Mouse (Mus musculus) hindbrain, embryonic 16.5 days (tissue): Measurements from ENCODE around the gene Dusp21. TPM values are rescaled to one million over a fixed set of nuclear protein-coding genes. Genes with fewer than 3 reads are reported as not detected.

Experiments
- ATAC-seq: fragments of 200-750 bp; cut with Nextera tagmentation; 2 replicates; pipeline ENCODE4 v1.8.0; 2017; ENCODE audit warnings: moderate TSS enrichment, moderate library complexity
- H3K27ac ChIP-seq: fragments of 300-500 bp; sonication (generic); 2 replicates; pipeline ENCODE4 v1.5.1; 2014; ENCODE audit warnings: low read depth, mild to moderate bottlenecking, control low read depth, low read length, moderate library complexity
- H3K27me3 ChIP-seq: fragments of 300-500 bp; sonication (generic); replicated peaks from 2 replicates; pipeline ENCODE4 v1.6.1; 2014; ENCODE audit warnings: low read length; ENCODE audit not compliant: control insufficient read depth, insufficient read depth
- H3K36me3 ChIP-seq: fragments of 300-500 bp; sonication (generic); 2 replicates; pipeline ENCODE4 v1.6.1; 2014; ENCODE audit warnings: mild to moderate bottlenecking, low read length, moderate library complexity, mixed read lengths; ENCODE audit not compliant: control insufficient read depth, insufficient read depth
- H3K4me1 ChIP-seq: fragments of 300-500 bp; sonication (generic); 2 replicates; pipeline ENCODE4 v1.6.1; 2014; ENCODE audit warnings: low read depth, low read length; ENCODE audit not compliant: control insufficient read depth, insufficient read depth
- H3K4me2 ChIP-seq: fragments of 300-500 bp; sonication (generic); 2 replicates; pipeline ENCODE4 v1.6.1; 2014; ENCODE audit warnings: mild to moderate bottlenecking, low read length, control low read depth, moderate library complexity
- H3K4me3 ChIP-seq: fragments of 300-500 bp; sonication (generic); 2 replicates; pipeline ENCODE4 v1.5.1; 2014; ENCODE audit warnings: mild to moderate bottlenecking, low read length, control low read depth, moderate library complexity
- H3K9ac ChIP-seq: fragments of 300-500 bp; sonication (generic); 2 replicates; pipeline ENCODE4 v1.6.1; 2014; ENCODE audit warnings: low read depth, mild to moderate bottlenecking, control low read depth, low read length, moderate library complexity
- H3K9me3 ChIP-seq: fragments of 300-500 bp; sonication (generic); 2 replicates; pipeline ENCODE4 v1.6.1; 2014; ENCODE audit warnings: mild to moderate bottlenecking, low read length, moderate library complexity; ENCODE audit not compliant: control insufficient read depth
- WGBS: fragments of 180-500 bp; shearing (Covaris S2); extraction: QIAGEN DNeasy Blood & Tissue Kit; methylation state at CpG from one replicate; pipeline ENCODE4 v1.1.7; 2014; 5-methylcytosine and 5-hydroxymethylcytosine counted together
- polyA plus RNA-seq: library from polyadenylated mRNA; unstranded; fragments of >200 nt; fragmentation: Nextera tagmentation; extraction: Ambion mirVana; gene quantifications from 2 replicates; pipeline ENCODE4 v1.2.1, GENCODE M21; 2015

The Dusp21 gene
- polyA plus RNA-seq, 1 experiment from 2014 or later = not detected

- ATAC-seq = no peak
- no peak overlapping the region for H3K9ac ChIP-seq
- WGBS = 89% methylated on average over 1 of the region's 1 CpGs
- no peak overlapping the region for H3K27ac ChIP-seq
- no peaks in the 10 kb centered on the region for H3K4me1 ChIP-seq
- H3K9me3 ChIP-seq = no peaks in the 10 kb centered on the region
- no peaks in the 10 kb centered on the region for H3K27me3 ChIP-seq
- H3K4me3 ChIP-seq = no peak overlapping the region
- H3K4me2 ChIP-seq = no peak overlapping the region
- H3K36me3 ChIP-seq = no peaks in the 10 kb centered on the region
Observed at GRCm38 (mm10) chrX:18168940-18169339, 23.3 kb downstream of the Dusp21 start.

- Histone ChIP-seq H3K9me3 (no peaks in the 10 kb centered on the region), H3K27me3 (no peaks in the 10 kb centered on the region), H3K4me2 (no peak overlapping the region), H3K4me1 (no peaks in the 10 kb centered on the region), H3K27ac (no peak overlapping the region), H3K4me3 (no peak overlapping the region), H3K36me3 (no peaks in the 10 kb centered on the region), H3K9ac (no peak overlapping the region)
- WGBS = 75% methylated on average over 4 of the region's 4 CpGs
- no peak for ATAC-seq
Observed at GRCm38 (mm10) chrX:18174831-18175230, 29.2 kb downstream of the Dusp21 start.

GRCm38 (mm10) chrX:18177803-18178202 is 32.1 kb downstream of the Dusp21 start:
- WGBS = 89% methylated on average over 4 of the region's 4 CpGs
- H3K4me2 ChIP-seq = no peak overlapping the region
- H3K4me1 ChIP-seq = no peaks in the 10 kb centered on the region
- H3K36me3 ChIP-seq = no peaks in the 10 kb centered on the region
- no peak overlapping the region for H3K4me3 ChIP-seq
- no peaks in the 10 kb centered on the region for H3K27me3 ChIP-seq
- no peak overlapping the region for H3K27ac ChIP-seq
- no peaks in the 10 kb centered on the region for H3K9me3 ChIP-seq
- ATAC-seq = no peak
- H3K9ac ChIP-seq = no peak overlapping the region

GRCm38 (mm10) chrX:18179492-18179891 is 33.8 kb downstream of the Dusp21 start:
- H3K4me1 ChIP-seq = no peaks in the 10 kb centered on the region
- no peak overlapping the region for H3K4me3 ChIP-seq
- no peak overlapping the region for H3K9ac ChIP-seq
- no peak overlapping the region for H3K27ac ChIP-seq
- no peaks in the 10 kb centered on the region for H3K27me3 ChIP-seq
- no peak for ATAC-seq
- no peaks in the 10 kb centered on the region for H3K36me3 ChIP-seq
- H3K4me2 ChIP-seq = no peak overlapping the region
- H3K9me3 ChIP-seq = no peaks in the 10 kb centered on the region
- 92% methylated on average over 1 of the region's 1 CpGs for WGBS

GRCm38 (mm10) chrX:18187203-18187602 is 41.5 kb downstream of the Dusp21 start:
- no peak overlapping the region for H3K27ac ChIP-seq
- no peak for ATAC-seq
- no peaks in the 10 kb centered on the region for H3K9me3 ChIP-seq
- H3K4me2 ChIP-seq = no peak overlapping the region
- no peaks in the 10 kb centered on the region for H3K27me3 ChIP-seq
- no peaks in the 10 kb centered on the region for H3K36me3 ChIP-seq
- H3K4me1 ChIP-seq = no peaks in the 10 kb centered on the region
- no peak overlapping the region for H3K4me3 ChIP-seq
- no peak overlapping the region for H3K9ac ChIP-seq

- Histone ChIP-seq H3K4me3 (no peak overlapping the region), H3K4me2 (no peak overlapping the region), H3K27me3 (no peaks in the 10 kb centered on the region), H3K9ac (no peak overlapping the region), H3K36me3 (no peaks in the 10 kb centered on the region), H3K4me1 (no peaks in the 10 kb centered on the region), H3K27ac (no peak overlapping the region), H3K9me3 (no peaks in the 10 kb centered on the region)
- no peak for ATAC-seq
- WGBS = 95% methylated on average over 2 of the region's 2 CpGs
Observed at GRCm38 (mm10) chrX:18188293-18188692, 42.6 kb downstream of the Dusp21 start.

Other genes starting within 250 kb of the Dusp21 start
- gene Kdm6a, start 16.7 kb downstream of the Dusp21 start, polyA plus RNA-seq = 14.7 and 17.1 TPM in 2 replicates